Mouse (Mus musculus): Measurements from ENCODE around the gene Pid1.
"Not testable (repeated sequence)": the region's sequence is repeated elsewhere in the genome, so short reads cannot be mapped to it uniquely, and the experiment has no call there.

Gene Pid1

DNA sequence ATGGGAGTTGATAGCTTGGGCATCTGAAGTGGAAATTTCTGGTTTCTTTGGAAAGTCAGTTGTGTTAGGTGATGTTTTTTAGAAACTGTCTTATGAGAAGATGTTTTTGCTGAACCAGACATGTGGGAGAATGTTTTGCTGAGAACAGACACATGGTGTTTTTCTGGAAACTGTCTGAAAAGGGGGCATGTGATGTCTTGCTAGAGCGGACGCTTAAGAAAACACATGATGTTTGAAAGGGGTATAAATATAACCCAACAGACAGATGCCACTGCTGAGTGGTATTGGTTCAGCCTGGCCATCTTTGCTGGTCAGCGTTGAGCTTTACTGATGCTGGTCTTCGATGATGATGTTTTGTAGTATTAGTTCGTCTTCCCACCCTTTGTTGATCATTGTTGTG is 6.8 kb downstream of the Pid1 start:
- DNase-seq: no peak

GRCm38 (mm10) chr1:84350262-84350661 is 13.7 kb downstream of the Pid1 start:
- no peak for DNase-seq

DNA sequence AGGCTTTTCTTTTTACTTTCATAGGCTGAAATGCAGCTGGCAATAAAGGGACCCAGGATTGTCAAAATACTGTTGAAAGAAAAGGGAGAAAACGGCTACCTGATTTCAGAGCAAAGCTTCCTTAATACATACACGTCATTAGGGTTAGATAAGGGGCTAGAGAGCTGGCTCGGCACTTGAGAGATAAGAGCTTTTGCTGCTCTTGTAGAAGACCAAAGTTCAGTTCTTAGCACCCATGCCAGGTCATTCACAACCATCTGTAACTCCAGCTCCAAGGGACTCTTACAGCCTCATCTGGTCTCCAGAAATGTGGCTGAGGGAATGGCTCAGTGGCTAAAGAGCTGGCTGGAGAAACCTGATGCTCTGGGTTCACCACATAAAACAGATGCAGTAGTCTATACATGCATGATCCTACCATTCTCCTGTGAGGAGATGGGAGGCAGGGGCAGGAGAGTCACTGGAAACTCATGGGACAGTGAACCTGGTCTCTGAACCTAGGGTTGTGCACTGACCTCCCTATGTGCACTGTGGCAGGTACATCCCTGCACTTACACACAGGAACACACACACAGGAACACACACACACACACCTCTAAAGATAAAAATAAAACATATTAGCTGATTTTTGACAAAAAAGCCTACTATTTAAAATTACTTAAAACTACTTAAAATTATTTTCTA is 16.0 kb downstream of the Pid1 start:
- DNase-seq: no peak

DNA sequence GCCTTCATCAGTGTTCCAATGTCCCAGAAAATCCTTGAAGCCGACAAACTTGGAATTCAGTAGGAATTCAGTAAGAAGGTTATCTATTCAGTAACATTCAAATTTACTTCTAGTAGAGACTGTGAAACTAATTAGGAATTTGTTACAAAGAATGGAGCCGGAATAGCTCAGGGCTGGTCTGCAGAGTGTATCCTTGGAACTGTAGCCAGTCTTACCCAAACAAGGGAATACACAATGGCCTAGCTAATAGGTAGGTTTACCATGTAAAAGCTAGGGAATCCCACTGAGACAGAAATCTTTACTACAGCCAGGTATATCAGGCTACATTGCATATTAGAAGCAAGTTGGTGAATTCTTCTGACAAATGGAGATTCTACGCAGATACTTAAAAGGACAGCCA is 31.2 kb downstream of the Pid1 start:
- DNase-seq: not testable (repeated sequence)

DNA sequence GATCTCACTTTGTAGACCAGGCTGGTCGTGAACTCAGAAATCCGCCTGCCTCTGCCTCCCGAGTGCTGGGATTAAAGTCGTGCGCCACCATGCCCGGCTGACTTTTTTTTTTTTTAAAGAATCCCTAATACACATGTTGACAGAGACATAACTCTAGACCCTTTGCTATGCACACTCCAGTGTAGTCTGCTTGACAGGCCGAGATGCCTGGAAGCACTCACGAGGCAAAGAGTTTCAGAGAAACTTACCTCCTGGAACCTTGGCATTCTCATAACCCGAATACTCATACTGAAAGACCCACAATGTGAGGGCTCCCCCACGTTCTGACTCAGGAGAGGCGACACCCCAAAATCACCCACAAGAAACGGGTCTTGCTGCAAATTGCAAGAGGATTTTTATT is 32.1 kb downstream of the Pid1 start:
- DNase-seq: not testable (repeated sequence)

GRCm38 (mm10) chr1:84325309-84325708 is 38.7 kb downstream of the Pid1 start:
- DNase-seq: no peak

DNA sequence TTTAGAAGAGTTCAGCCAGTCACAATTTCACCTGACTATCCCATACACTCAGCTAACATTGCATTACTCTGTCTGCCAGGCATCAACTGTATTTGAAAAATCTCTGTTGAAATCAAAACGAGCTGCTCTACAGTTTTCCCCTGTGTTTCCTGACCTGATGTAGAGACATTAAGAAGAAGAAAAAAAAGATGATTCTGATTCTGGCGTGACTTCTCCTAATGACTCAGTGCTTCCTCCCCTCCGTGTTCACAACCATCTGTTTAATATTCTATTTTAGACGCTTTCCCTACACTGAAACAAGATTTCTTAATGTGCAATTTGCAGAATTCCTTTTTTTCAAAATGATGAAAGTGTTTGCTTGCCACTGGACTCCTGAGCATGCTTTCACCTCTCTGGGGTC is 42.7 kb downstream of the Pid1 start:
- peak; percentile 45 for DNase-seq

GRCm38 (mm10) chr1:84318569-84318968 is 45.4 kb downstream of the Pid1 start:
- no peak for DNase-seq

- DNase-seq: no peak
Observed at GRCm38 (mm10) chr1:84317827-84318226, 46.2 kb downstream of the Pid1 start.

GRCm38 (mm10) chr1:84309966-84310460 is 54.0 kb downstream of the Pid1 start:
- DNase-seq: no peak

GRCm38 (mm10) chr1:84305713-84306421 is 58.1 kb downstream of the Pid1 start:
- DNase-seq: no peak

GRCm38 (mm10) chr1:84302788-84303187 is 61.2 kb downstream of the Pid1 start:
- DNase-seq: no peak

- no peak for DNase-seq
Observed at GRCm38 (mm10) chr1:84299719-84300118, 64.3 kb downstream of the Pid1 start.

GRCm38 (mm10) chr1:84286682-84287111 is 77.3 kb downstream of the Pid1 start:
- peak; percentile 84 for DNase-seq

GRCm38 (mm10) chr1:84285620-84286019 is 78.4 kb downstream of the Pid1 start:
- DNase-seq: no peak

DNA sequence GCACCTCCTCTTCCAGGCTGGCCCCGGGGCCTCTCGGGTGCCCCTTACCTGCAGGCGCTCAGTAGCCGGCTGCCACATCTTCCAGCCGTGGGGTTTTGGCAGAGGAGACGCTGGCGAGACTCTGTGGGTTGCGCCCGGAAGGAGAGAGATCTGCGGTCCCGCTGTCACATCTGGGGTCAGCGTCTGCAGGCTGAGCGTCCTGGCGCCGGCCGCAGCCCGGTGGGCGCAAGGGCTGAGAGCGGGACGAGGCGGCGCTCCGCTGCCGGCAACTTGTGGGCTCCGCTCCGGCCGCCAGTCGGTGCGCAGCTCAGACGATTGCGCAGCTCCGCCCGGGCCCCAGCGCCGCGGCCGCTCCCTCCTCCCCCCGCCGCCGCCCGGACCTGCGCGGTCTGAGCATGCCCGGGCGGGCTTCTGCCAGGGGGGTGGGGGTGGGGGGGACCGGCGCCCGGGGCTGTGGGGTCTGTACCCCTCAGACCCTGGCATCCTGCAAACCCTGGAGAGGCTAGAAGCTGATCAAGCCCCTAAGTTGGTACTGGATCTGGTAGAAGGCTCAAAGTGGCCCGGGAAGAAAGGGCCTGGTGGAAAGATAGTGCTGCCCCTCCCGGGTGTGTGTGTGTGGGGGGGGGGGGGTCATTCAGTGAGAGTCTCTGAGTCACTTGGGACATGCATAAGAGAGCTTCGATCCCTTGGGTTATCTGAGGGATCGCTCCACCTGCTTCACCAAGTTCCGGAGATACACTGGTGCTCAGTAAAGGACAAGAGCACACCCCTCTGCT is 79.5 kb downstream of the Pid1 start:
- peak; percentile 65 for DNase-seq

GRCm38 (mm10) chr1:84283119-84283518 is 80.9 kb downstream of the Pid1 start:
- peak; percentile 42 for DNase-seq

GRCm38 (mm10) chr1:84280171-84280570 is 83.8 kb downstream of the Pid1 start:
- DNase-seq: no peak

GRCm38 (mm10) chr1:84278359-84279255 is 85.4 kb downstream of the Pid1 start:
- DNase-seq: no peak

DNA sequence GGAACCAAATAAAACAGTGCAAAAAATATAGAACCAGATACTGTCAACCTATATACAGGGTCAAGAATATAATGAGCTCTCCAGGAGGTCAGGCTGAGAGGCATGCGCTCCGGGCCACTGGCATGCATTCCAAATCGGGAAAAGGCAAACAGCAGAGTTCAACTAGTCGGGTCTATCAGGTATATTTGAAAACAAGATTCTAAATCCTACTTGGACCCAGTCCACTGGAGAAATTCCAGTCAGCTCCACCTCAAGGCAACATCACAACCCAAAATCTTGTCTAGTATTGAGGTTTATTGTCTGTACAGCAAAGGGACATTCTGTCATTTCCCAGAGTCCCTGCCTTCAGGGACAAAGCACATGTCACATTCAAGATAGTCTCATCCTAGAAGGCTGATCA is 91.0 kb downstream of the Pid1 start:
- DNase-seq: peak; percentile 23

DNA sequence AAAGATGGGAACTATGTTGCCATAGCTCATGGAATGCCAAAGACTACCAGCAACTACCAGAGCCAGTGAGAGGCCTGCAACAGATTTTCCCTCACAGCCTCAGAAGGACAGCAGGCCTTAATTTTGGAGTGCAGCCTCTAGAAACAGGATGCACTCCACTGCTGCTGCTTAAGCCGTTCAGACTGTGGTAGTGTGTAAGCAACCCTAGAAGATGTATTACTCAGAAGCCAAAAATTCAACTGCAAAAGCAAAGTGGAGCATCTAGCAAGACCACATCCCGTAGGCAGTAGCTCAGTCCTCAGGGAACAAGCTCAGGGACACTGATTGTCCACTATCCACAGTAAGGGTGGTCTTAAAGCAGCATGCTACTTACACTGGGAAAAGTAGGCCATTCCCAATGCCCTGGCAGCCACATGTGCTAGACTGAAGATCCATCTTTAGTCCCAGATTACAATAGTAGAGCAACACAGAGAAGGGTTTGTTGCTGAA is 92.2 kb downstream of the Pid1 start:
- DNase-seq: no peak

- no peak for DNase-seq
Observed at GRCm38 (mm10) chr1:84257656-84258055, 106.3 kb downstream of the Pid1 start.
